Mouse (Mus musculus) heart, adult 2 months (tissue): Measurements from ENCODE around the gene Tll2.

ENCODE experiments used
- CTCF ChIP-seq: fragments of 200-600 bp; IDR thresholded peaks from 2 replicates; pipeline ENCODE4 v1.8.1; 2022; ENCODE audit warnings: antibody characterized with exemption, mild to moderate bottlenecking, moderate library complexity
- EP300 ChIP-seq: fragments of 200-500 bp; IDR thresholded peaks from 2 replicates; pipeline ENCODE4 v1.6.1; 2011; ENCODE audit warnings: low read depth, low read length, control low read depth; ENCODE audit not compliant: insufficient read depth
- POLR2A ChIP-seq: fragments of 200-500 bp; IDR thresholded peaks from 2 replicates; pipeline ENCODE4 v1.6.1; 2011; ENCODE audit warnings: mild to moderate bottlenecking, low read depth, low read length, control low read depth; ENCODE audit not compliant: insufficient read depth

DNA sequence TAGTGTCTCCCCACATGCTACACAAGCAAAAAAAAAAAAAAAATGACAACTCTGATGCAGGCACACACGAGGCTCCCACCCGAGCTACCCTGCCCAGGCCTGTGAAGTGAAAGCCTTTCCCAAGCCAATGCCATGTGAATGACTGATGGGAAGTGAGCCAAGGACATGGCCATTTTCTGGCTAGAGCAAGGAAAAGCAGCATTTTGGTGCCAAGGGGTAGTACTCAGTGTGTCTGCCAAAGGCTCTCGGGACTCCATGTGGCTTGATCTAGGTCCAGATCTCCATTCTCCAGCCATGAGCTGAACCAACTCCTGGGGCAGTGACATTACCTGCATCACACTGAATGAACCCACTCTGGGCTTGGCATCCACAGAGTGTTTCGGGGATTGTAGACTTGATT is 89.3 kb downstream of the Tll2 start:
- TF ChIP-seq CTCF (no peak), POLR2A (no peak), EP300 (no peak)
